Comparison of ENCODE assay signal across 27 mouse cellular contexts in the genomic region with DNA sequence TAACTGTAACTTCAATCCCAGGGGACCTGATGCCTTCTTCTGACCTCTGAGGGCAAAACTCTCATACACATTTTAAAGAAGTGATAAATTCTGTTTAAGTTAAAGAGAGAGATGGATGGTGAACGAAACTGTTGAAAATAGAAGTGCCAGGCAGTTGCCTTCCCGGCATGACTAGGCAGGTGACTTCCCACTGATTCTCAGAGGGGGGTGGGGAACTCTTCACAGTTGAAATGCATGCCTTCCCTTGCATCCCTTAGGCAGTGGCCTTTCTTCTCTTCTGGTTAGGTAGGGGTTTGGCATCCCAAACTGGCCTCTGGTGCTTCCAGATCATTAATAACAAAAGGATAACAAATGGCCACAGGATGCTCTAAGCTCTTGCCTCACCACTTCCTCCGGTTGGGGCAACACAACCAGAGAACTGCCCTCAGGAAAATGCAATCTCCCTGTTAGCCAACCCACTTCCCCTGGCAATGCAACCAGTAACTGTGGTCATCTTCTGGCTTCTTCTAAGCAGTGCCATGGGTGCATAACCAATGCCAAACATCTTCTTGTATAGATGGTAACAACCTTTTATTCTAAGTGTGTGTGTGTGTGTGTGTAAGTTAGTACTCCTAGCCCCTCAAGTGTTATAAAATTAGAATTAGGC. TPM values are rescaled to one million over a fixed set of nuclear protein-coding genes. Genes with fewer than 3 reads are reported as not detected.
A peak's percentile ranks its signal among the peaks of the same experiment; 100 is the strongest.
DNase-seq lines count a peak whose midpoint lies in the region; ATAC-seq and TF ChIP-seq lines count a peak whose summit lies in the region.
"Had no signal": no experiment of that assay in that cellular context is flagged by ENCODE, and none has a peak within 500 bp of the region (broad histone marks: within the 10 kb centered on the region; RNA-seq: fewer than 3 reads in every experiment).

No protein-coding gene starts in this region.

- DNase-seq in 416B (ENCODE audit: low read depth), result peak; percentile 91
- DNase-seq in layer of hippocampus, postnatal 14 days (ENCODE audit: low spot score in 2 of 2), result no peak
- DNase-seq in heart, postnatal 4 days, result no peak
- no peak for DNase-seq in forebrain, embryonic 10.5 days (ENCODE audit: extremely low spot score, low spot score)
- DNase-seq: adrenal gland, adult 8-10 months; cerebellum, adult 9-11 months; forebrain, postnatal 0 days; gastrocnemius, postnatal 36 days; kidney, adult 2 months; kidney, postnatal 14 days; midbrain, embryonic 14.5 days; right cerebral cortex, postnatal 25 days; thymus, adult 2 months had no signal

- H3K36me3 ChIP-seq in ES-Bruce4 (ENCODE audit: control insufficient read depth, insufficient read depth, low read length, poor library complexity, severe bottlenecking), result no peaks in the 10 kb centered on the region
- H3K36me3 ChIP-seq in forebrain, embryonic 10.5 days (replicated peaks), result no peaks in the 10 kb centered on the region
- H3K36me3 ChIP-seq: embryonic facial prominence, embryonic 12.5 days; heart, embryonic 12.5 days; limb, embryonic 15.5 days; neural tube, embryonic 15.5 days had no signal

- no peak overlapping the region for H3K4me3 ChIP-seq in ES-Bruce4 (ENCODE audit: low read depth, low read length)
- H3K4me3 ChIP-seq in forebrain, embryonic 10.5 days, result no peak overlapping the region
- H3K4me3 ChIP-seq: embryonic facial prominence, embryonic 12.5 days; heart, embryonic 12.5 days; layer of hippocampus, adult 2 months; limb, embryonic 15.5 days; neural tube, embryonic 15.5 days had no signal

- H3K27me3 ChIP-seq in ES-Bruce4 (ENCODE audit: control insufficient read depth, insufficient read depth, low read length, poor library complexity, severe bottlenecking), result no peaks in the 10 kb centered on the region
- H3K27me3 ChIP-seq in forebrain, embryonic 10.5 days (ENCODE audit: poor library complexity, severe bottlenecking), result no peaks in the 10 kb centered on the region
- H3K27me3 ChIP-seq: embryonic facial prominence, embryonic 12.5 days; heart, embryonic 12.5 days; limb, embryonic 15.5 days; neural tube, embryonic 15.5 days had no signal

- TF ChIP-seq EP300 in ES-Bruce4 (IDR thresholded peaks at IDR 0.05; ENCODE audit: insufficient read depth, low read depth, low read length), result peak; percentile 85; the same call in 1 of the 2 replicates

- no peaks in the 10 kb centered on the region for H3K4me1 ChIP-seq in ES-Bruce4 (ENCODE audit: control insufficient read depth, insufficient read depth, low read length)
- no peaks in the 10 kb centered on the region for H3K4me1 ChIP-seq in forebrain, embryonic 10.5 days
- H3K4me1 ChIP-seq: embryonic facial prominence, embryonic 12.5 days; heart, embryonic 12.5 days; limb, embryonic 15.5 days; neural tube, embryonic 15.5 days had no signal

- ATAC-seq in granulocyte monocyte progenitor cell, adult 5-6 weeks (replicated peaks; ENCODE audit: poor library complexity, severe bottlenecking), result peak; percentile 86
- peak; percentile 79 for ATAC-seq in neutrophil, adult 5-6 weeks (ENCODE audit: extremely low read depth, insufficient number of reproducible peaks, low FRiP score, poor library complexity, severe bottlenecking)
- ATAC-seq: forebrain, postnatal 0 days had no signal

- H3K9me3 ChIP-seq in ES-Bruce4 (replicated peaks; ENCODE audit: control insufficient read depth, insufficient read depth, low read length, poor library complexity, severe bottlenecking), result no peaks in the 10 kb centered on the region
- no peaks in the 10 kb centered on the region for H3K9me3 ChIP-seq in forebrain, embryonic 10.5 days
- H3K9me3 ChIP-seq: embryonic facial prominence, embryonic 12.5 days; heart, embryonic 12.5 days; limb, embryonic 15.5 days; neural tube, embryonic 15.5 days had no signal

- 33% methylated on average over 3 of the region's 3 CpGs for WGBS in forebrain, embryonic 10.5 days

- H3K9ac ChIP-seq in ES-Bruce4 (ENCODE audit: low read depth, poor library complexity, severe bottlenecking), result no peak overlapping the region
- H3K9ac ChIP-seq: embryonic facial prominence, embryonic 12.5 days; forebrain, postnatal 0 days; heart, embryonic 12.5 days; limb, embryonic 15.5 days; neural tube, embryonic 15.5 days had no signal

- no peak for TF ChIP-seq CTCF in ES-Bruce4 (IDR thresholded peaks at IDR 0.05; ENCODE audit: low read depth, low read length)

- H3K27ac ChIP-seq in ES-Bruce4 (ENCODE audit: insufficient read depth, low read length), result no peak overlapping the region
- no peak overlapping the region for H3K27ac ChIP-seq in forebrain, embryonic 10.5 days
- H3K27ac ChIP-seq: embryonic facial prominence, embryonic 12.5 days; limb, embryonic 15.5 days; neural tube, embryonic 15.5 days had no signal

- no peak for TF ChIP-seq POLR2A in ES-Bruce4 (IDR thresholded peaks at IDR 0.05; ENCODE audit: insufficient read depth, low read length)

RNA-seq across cellular contexts. Expression of a gene that starts 16.4 kb away (rescaled TPM):
- 1.6 and 1.8 TPM in 2 replicates for polyA plus RNA-seq in ES-Bruce4 (2011; ENCODE audit: insufficient read depth, insufficient read length, low read depth, missing spikeins)
- 228 and 251 TPM in 2 replicates for total RNA-seq in granulocyte monocyte progenitor cell, adult 5-6 weeks (2014; fragmentation: Nextera tagmentation)
- total RNA-seq in granulocyte monocyte progenitor cell, adult 5-6 weeks (2017), result 46.7 and 49.3 TPM in 2 replicates
- total RNA-seq in neutrophil, adult 5-6 weeks (2017), result 327 and 410 TPM in 2 replicates
- 1 to 10 TPM; 1.2 to 2.0 TPM for total RNA-seq in layer of hippocampus, postnatal 14 days (2021)
- under 1 TPM; 0.41 to 0.83 TPM for total RNA-seq in heart, postnatal 4 days (2021)
- 0.22 and 0.36 TPM in 2 replicates for polyA plus RNA-seq in forebrain, embryonic 10.5 days (2016; fragmentation: Nextera tagmentation; extraction: Ambion mirVana)
- total RNA-seq: forebrain, postnatal 0 days had no signal
- polyA plus RNA-seq: midbrain, embryonic 14.5 days had no signal

RNA-seq across cellular contexts. Expression of a gene that starts 30.4 kb away (rescaled TPM):
- not detected in 2 replicates for polyA plus RNA-seq in ES-Bruce4 (2011; ENCODE audit: insufficient read depth, insufficient read length, low read depth, missing spikeins)
- total RNA-seq in granulocyte monocyte progenitor cell, adult 5-6 weeks (2014; fragmentation: Nextera tagmentation), result not detected in 2 replicates
- total RNA-seq in granulocyte monocyte progenitor cell, adult 5-6 weeks (2017), result not detected in 2 replicates
- total RNA-seq in neutrophil, adult 5-6 weeks (2017), result 0.37 and 0.47 TPM in 2 replicates
- total RNA-seq in layer of hippocampus, postnatal 14 days (2021), result under 1 TPM; 0.41 to 0.91 TPM
- not detected for total RNA-seq in heart, postnatal 4 days (2021)
- not detected in 2 replicates for polyA plus RNA-seq in forebrain, embryonic 10.5 days (2016; fragmentation: Nextera tagmentation; extraction: Ambion mirVana)
- total RNA-seq: adrenal gland, adult 8-10 months; forebrain, postnatal 0 days; gastrocnemius, postnatal 36 days had no signal
- polyA plus RNA-seq: hindbrain, embryonic 11.5 days; kidney, adult 2 months; midbrain, embryonic 14.5 days had no signal

RNA-seq across cellular contexts. Expression of a gene that starts 32.4 kb away (rescaled TPM):
- 0.93 and 1.7 TPM in 2 replicates for polyA plus RNA-seq in ES-Bruce4 (2011; ENCODE audit: insufficient read depth, insufficient read length, low read depth, missing spikeins)
- not detected in 2 replicates for total RNA-seq in granulocyte monocyte progenitor cell, adult 5-6 weeks (2014; fragmentation: Nextera tagmentation)
- not detected in 2 replicates for total RNA-seq in granulocyte monocyte progenitor cell, adult 5-6 weeks (2017)
- total RNA-seq in neutrophil, adult 5-6 weeks (2017), result 0.12 TPM in 1 of 2 replicates, not detected in the other
- total RNA-seq in layer of hippocampus, postnatal 14 days (2021), result 10 to 100 TPM; 21.2 to 21.6 TPM
- 1 to 10 TPM; 1.8 TPM for total RNA-seq in heart, postnatal 4 days (2021)
- not detected in 2 replicates for polyA plus RNA-seq in forebrain, embryonic 10.5 days (2016; fragmentation: Nextera tagmentation; extraction: Ambion mirVana)
- polyA plus RNA-seq: midbrain, embryonic 14.5 days had no signal

RNA-seq across cellular contexts. Expression of a gene that starts 40.0 kb away (rescaled TPM):
- polyA plus RNA-seq in ES-Bruce4 (2011; ENCODE audit: insufficient read depth, insufficient read length, low read depth, missing spikeins), result not detected in 2 replicates
- total RNA-seq in granulocyte monocyte progenitor cell, adult 5-6 weeks (2014; fragmentation: Nextera tagmentation), result not detected in 2 replicates
- total RNA-seq in granulocyte monocyte progenitor cell, adult 5-6 weeks (2017), result not detected in 2 replicates
- total RNA-seq in neutrophil, adult 5-6 weeks (2017), result not detected in 2 replicates
- total RNA-seq in layer of hippocampus, postnatal 14 days (2021), result not detected
- not detected for total RNA-seq in heart, postnatal 4 days (2021)
- not detected in 2 replicates for polyA plus RNA-seq in forebrain, embryonic 10.5 days (2016; fragmentation: Nextera tagmentation; extraction: Ambion mirVana)
- total RNA-seq: forebrain, postnatal 0 days; gastrocnemius, postnatal 36 days; layer of hippocampus, adult 2 months; left cerebral cortex, adult 18-20 months; left cerebral cortex, postnatal 36 days had no signal
- polyA plus RNA-seq: embryonic facial prominence, embryonic 12.5 days; forebrain, postnatal 0 days; heart, embryonic 12.5 days; hindbrain, embryonic 11.5 days; kidney, adult 2 months; limb, embryonic 15.5 days; liver, embryonic 16.5 days; midbrain, embryonic 14.5 days; neural tube, embryonic 15.5 days; spleen, adult 2 months; stomach, embryonic 16.5 days; thymus, adult 2 months had no signal

RNA-seq across cellular contexts. Expression of a gene that starts 56.0 kb away (rescaled TPM):
- not detected in 2 replicates for polyA plus RNA-seq in ES-Bruce4 (2011; ENCODE audit: insufficient read depth, insufficient read length, low read depth, missing spikeins)
- not detected in 2 replicates for total RNA-seq in granulocyte monocyte progenitor cell, adult 5-6 weeks (2014; fragmentation: Nextera tagmentation)
- total RNA-seq in granulocyte monocyte progenitor cell, adult 5-6 weeks (2017), result not detected in 2 replicates
- total RNA-seq in neutrophil, adult 5-6 weeks (2017), result not detected in 2 replicates
- total RNA-seq in layer of hippocampus, postnatal 14 days (2021), result not detected
- not detected for total RNA-seq in heart, postnatal 4 days (2021)
- not detected in 2 replicates for polyA plus RNA-seq in forebrain, embryonic 10.5 days (2016; fragmentation: Nextera tagmentation; extraction: Ambion mirVana)
- total RNA-seq: adrenal gland, adult 8-10 months; forebrain, postnatal 0 days; gastrocnemius, postnatal 36 days; layer of hippocampus, adult 2 months; left cerebral cortex, adult 18-20 months; left cerebral cortex, postnatal 36 days had no signal
- polyA plus RNA-seq: embryonic facial prominence, embryonic 12.5 days; forebrain, postnatal 0 days; heart, embryonic 12.5 days; hindbrain, embryonic 11.5 days; kidney, adult 2 months; limb, embryonic 15.5 days; liver, embryonic 16.5 days; midbrain, embryonic 14.5 days; neural tube, embryonic 15.5 days; spleen, adult 2 months; stomach, embryonic 16.5 days; thymus, adult 2 months had no signal

Comparison
In these comparisons a context has a peak if more than half of its experiments do, and no peak if none do; other contexts are left out.
1. RNA of a gene that starts 16.4 kb away (total RNA-seq): 327 to 410 TPM in neutrophil, adult 5-6 weeks and 46.7 to 251 TPM in granulocyte monocyte progenitor cell, adult 5-6 weeks; 1.2 to 2.0 TPM in layer of hippocampus, postnatal 14 days and 0.41 to 0.83 TPM in heart, postnatal 4 days; every median in the first group is over 10 times any median in the second.
2. RNA of a gene that starts 32.4 kb away (total RNA-seq): 21.2 to 21.6 TPM in layer of hippocampus, postnatal 14 days; 1.8 TPM in heart, postnatal 4 days, 0.12 TPM in neutrophil, adult 5-6 weeks and not detected in granulocyte monocyte progenitor cell, adult 5-6 weeks; every median in the first group is over 4 times any median in the second.